Mouse (Mus musculus) cerebellum, adult 11-12 months (tissue): ENCODE results near the gene Gm10488.
"Not testable (repeated sequence)": the region's sequence is repeated elsewhere in the genome, so short reads cannot be mapped to it uniquely, and the experiment has no call there.

Source experiments
- DNase-seq: peaks from one replicate; pipeline ENCODE4 v3.0.0; 2022

The Gm10488 gene

DNA sequence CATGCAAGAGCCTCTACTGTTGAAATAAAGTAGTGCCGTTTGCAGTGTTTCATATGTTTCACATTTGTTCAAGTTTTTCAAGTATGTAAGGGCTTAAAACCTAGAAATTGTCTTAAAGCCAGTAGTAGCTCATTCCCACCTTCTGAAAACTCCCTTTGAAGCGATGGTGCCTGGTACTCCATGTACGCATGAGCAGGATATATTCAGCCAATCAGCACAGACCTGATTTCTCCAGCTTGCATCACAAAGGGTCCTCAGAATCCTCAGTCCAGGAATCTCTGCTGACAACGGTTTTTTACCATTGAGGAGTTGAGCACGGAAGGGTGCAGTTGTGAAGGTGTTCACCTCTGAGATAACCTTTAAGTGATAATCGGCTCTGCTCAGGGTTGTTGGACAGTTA lies at the start of gene Gm10488:
TSS of gene Gm10488 (plus strand) at position 301 of the 400 bp plus-strand sequence.
- DNase-seq = not testable (repeated sequence)
